8 mouse cellular contexts compared by ENCODE assay signal in genomic region chr13:73692249-73692868, GRCm38 (mm10). TPM values are rescaled to one million over a fixed set of nuclear protein-coding genes. Genes with fewer than 3 reads are reported as not detected.
DNase-seq lines count a peak whose midpoint lies in the region; ATAC-seq lines count a peak whose summit lies in the region.

No protein-coding gene starts in this region.

- no peaks in the 10 kb centered on the region for H3K27me3 ChIP-seq in hindbrain, embryonic 16.5 days (replicated peaks; ENCODE audit: control insufficient read depth, insufficient read depth, low read length)

- peak; percentile 24 for DNase-seq in gastrocnemius, adult 18-20 months (ENCODE audit: low spot score)
- no peak for DNase-seq in gastrocnemius, adult 8-10 months (ENCODE audit: low spot score in 2 of 2)
- peak; percentile 26 for DNase-seq in cerebellum, adult 9-10 months
- DNase-seq in layer of hippocampus, postnatal 25 days (ENCODE audit: extremely low spot score in 1 of 2, low spot score in 1 of 2) = peak; percentile 33 to 74
- DNase-seq in lung, postnatal 4 days = peak; percentile 75 to 79
- DNase-seq in right cerebral cortex, postnatal 14 days = peak; percentile 61

- H3K4me1 ChIP-seq in hindbrain, embryonic 16.5 days (ENCODE audit: control insufficient read depth, insufficient read depth, low read depth, low read length) = no peaks in the 10 kb centered on the region

- 32% methylated on average over 10 of the region's 10 CpGs for WGBS in hindbrain, embryonic 16.5 days

- no peak overlapping the region for H3K27ac ChIP-seq in hindbrain, embryonic 16.5 days (ENCODE audit: low read depth, low read length)

- no peaks in the 10 kb centered on the region for H3K9me3 ChIP-seq in hindbrain, embryonic 16.5 days (ENCODE audit: control insufficient read depth, low read length)

- H3K9ac ChIP-seq in hindbrain, embryonic 16.5 days (ENCODE audit: low read depth, low read length) = no peak overlapping the region

- H3K4me3 ChIP-seq in hindbrain, embryonic 16.5 days (ENCODE audit: low read length) = no peak overlapping the region

- ATAC-seq in frontal cortex, adult (ENCODE audit: low TSS enrichment) = peak; percentile 91
- peak; percentile 74; the same call in 1 of the 2 replicates for ATAC-seq in hindbrain, embryonic 16.5 days

- no peak overlapping the region for H3K4me2 ChIP-seq in hindbrain, embryonic 16.5 days (ENCODE audit: low read length)

- H3K36me3 ChIP-seq in hindbrain, embryonic 16.5 days (ENCODE audit: control insufficient read depth, insufficient read depth, low read length) = no peaks in the 10 kb centered on the region

RNA-seq across cellular contexts. Expression of gene Slc6a19, which starts 12.3 kb away (rescaled TPM):
- under 1 TPM in 1 of 2 experiments, not detected in 1; 0.05 TPM for total RNA-seq in gastrocnemius, adult 18-20 months (2021)
- total RNA-seq in gastrocnemius, adult 8-10 months (2022) = not detected
- polyA plus RNA-seq in hindbrain, embryonic 16.5 days (2015; fragmentation: Nextera tagmentation; extraction: Ambion mirVana) = 0.21 and 0.50 TPM in 2 replicates
- total RNA-seq in layer of hippocampus, postnatal 25 days (2021) = under 1 TPM; 0.09 to 0.37 TPM

RNA-seq across cellular contexts. Expression of gene Slc6a18, which starts 14.5 kb away (rescaled TPM):
- under 1 TPM; 0.18 to 0.28 TPM for total RNA-seq in gastrocnemius, adult 18-20 months (2021)
- under 1 TPM in 3 of 4 experiments, not detected in 1; 0.07 to 0.43 (median 0.12) TPM for total RNA-seq in gastrocnemius, adult 8-10 months (2022)
- polyA plus RNA-seq in hindbrain, embryonic 16.5 days (2015; fragmentation: Nextera tagmentation; extraction: Ambion mirVana) = not detected in 2 replicates
- not detected for total RNA-seq in layer of hippocampus, postnatal 25 days (2021)

RNA-seq across cellular contexts. Expression of gene Slc12a7, which starts 40.5 kb away (rescaled TPM):
- total RNA-seq in gastrocnemius, adult 18-20 months (2021) = 1 to 10 TPM; 3.6 to 5.1 TPM
- 1 to 10 TPM; 3.5 to 5.1 (median 3.6) TPM for total RNA-seq in gastrocnemius, adult 8-10 months (2022)
- 7.7 and 10.2 TPM in 2 replicates for polyA plus RNA-seq in hindbrain, embryonic 16.5 days (2015; fragmentation: Nextera tagmentation; extraction: Ambion mirVana)
- total RNA-seq in layer of hippocampus, postnatal 25 days (2021) = 1 to 10 TPM; 4.5 to 5.0 TPM

Comparison
In these comparisons a context has a peak if more than half of its experiments do, and no peak if none do; other contexts are left out.
1. DNase-seq: peak in gastrocnemius, adult 18-20 months (single experiment), cerebellum, adult 9-10 months (single experiment), layer of hippocampus, postnatal 25 days (2 of 2), lung, postnatal 4 days (2 of 2) and right cerebral cortex, postnatal 14 days (single experiment); none in gastrocnemius, adult 8-10 months (0 of 2).